Mouse (Mus musculus) limb, embryonic 12.5 days (tissue): ENCODE data around the gene Ninj2. TPM values are rescaled to one million over a fixed set of nuclear protein-coding genes. Genes with fewer than 3 reads are reported as not detected.
A peak's percentile ranks its signal among the peaks of the same experiment; 100 is the strongest.

Experiments
- ATAC-seq: fragments of 200-750 bp; cut with Nextera tagmentation; 2 replicates; pipeline ENCODE4 v1.8.0; 2017; ENCODE audit warnings: low read depth, moderate TSS enrichment; ENCODE audit not compliant: insufficient number of reproducible peaks, insufficient read depth, low FRiP score, low TSS enrichment
- H3K27ac ChIP-seq: fragments of 300-500 bp; sonication (generic); 2 replicates; pipeline ENCODE4 v1.5.1; 2016; ENCODE audit warnings: mild to moderate bottlenecking, moderate library complexity
- H3K27me3 ChIP-seq: fragments of 300-500 bp; sonication (generic); 2 replicates; pipeline ENCODE4 v1.6.1; 2016; ENCODE audit warnings: mild to moderate bottlenecking, moderate library complexity
- H3K36me3 ChIP-seq: fragments of 300-500 bp; sonication (generic); 2 replicates; pipeline ENCODE4 v1.6.1; 2016; ENCODE audit warnings: mild to moderate bottlenecking, moderate library complexity
- H3K4me1 ChIP-seq: fragments of 300-500 bp; sonication (generic); replicated peaks from 2 replicates; pipeline ENCODE4 v1.6.1; 2016
- H3K4me2 ChIP-seq: fragments of 300-500 bp; sonication (generic); 2 replicates; pipeline ENCODE4 v1.6.1; 2016; ENCODE audit warnings: mild to moderate bottlenecking, moderate library complexity
- H3K4me3 ChIP-seq: fragments of 300-500 bp; sonication (generic); replicated peaks from 2 replicates; pipeline ENCODE4 v1.5.1; 2016; ENCODE audit warnings: mild to moderate bottlenecking
- H3K9ac ChIP-seq: fragments of 300-500 bp; sonication (generic); replicated peaks from 2 replicates; pipeline ENCODE4 v1.6.1; 2016; ENCODE audit warnings: mild to moderate bottlenecking, moderate library complexity
- H3K9me3 ChIP-seq: fragments of 300-500 bp; sonication (generic); 2 replicates; pipeline ENCODE4 v1.6.1; 2016; ENCODE audit warnings: mild to moderate bottlenecking, moderate library complexity
- WGBS: fragments of 180-500 bp; shearing (Covaris S2); methylation state at CpG from one replicate; pipeline ENCODE4 v1.1.7; 2016; 5-methylcytosine and 5-hydroxymethylcytosine counted together
- polyA plus RNA-seq: library from polyadenylated mRNA; unstranded; fragments of >200 nt; fragmentation: Nextera tagmentation; extraction: Ambion mirVana; gene quantifications from 2 replicates; pipeline ENCODE4 v1.2.1, GENCODE M21; 2016

The Ninj2 gene
- polyA plus RNA-seq, 1 experiment from 2014 or later = not detected

DNA sequence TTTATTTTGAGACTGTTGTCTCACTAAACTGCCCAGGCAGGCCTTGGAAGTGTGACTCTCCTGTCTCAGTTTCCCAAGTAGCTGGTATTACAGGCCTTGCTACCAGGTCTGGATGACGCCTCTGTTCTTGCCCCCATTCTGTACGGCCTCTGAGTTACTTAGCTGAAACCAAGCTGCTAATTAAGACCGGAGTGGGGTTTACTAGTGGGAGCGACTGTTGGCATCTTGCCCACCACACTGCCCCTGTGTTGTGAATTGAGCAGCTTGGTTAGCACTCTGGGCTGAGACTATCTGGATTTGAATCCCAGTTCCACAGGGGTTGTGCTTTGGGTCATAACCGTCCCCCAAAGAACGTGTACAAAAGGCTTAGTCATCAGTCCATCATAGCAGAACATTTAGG lies 64.3 kb downstream of the Ninj2 start:
- WGBS = 66% methylated on average over 6 of the region's 6 CpGs

GRCm38 (mm10) chr6:120159133-120159901 lies 66.2 kb downstream of the Ninj2 start:
- Histone ChIP-seq H3K4me2 (no peak overlapping the region), H3K27ac (peak overlapping the region; percentile 62; the same call in 1 of the 2 replicates), H3K4me3 (no peak overlapping the region), H3K9me3 (no peaks in the 10 kb centered on the region), H3K9ac (no peak overlapping the region), H3K27me3 (no peaks in the 10 kb centered on the region), H3K4me1 (peaks cover 18% of the 10 kb centered on the region; the same call in 1 of the 2 replicates), H3K36me3 (no peaks in the 10 kb centered on the region)
- ATAC-seq = no peak
- WGBS = 61% methylated on average over 9 of the region's 9 CpGs

More for the DNA sequence above, 64.3 kb downstream of the Ninj2 start:
- H3K4me1 ChIP-seq = peaks cover 18% of the 10 kb centered on the region; the same call in 1 of the 2 replicates
- no peaks in the 10 kb centered on the region for H3K36me3 ChIP-seq
- no peak overlapping the region for H3K4me3 ChIP-seq
- no peaks in the 10 kb centered on the region for H3K9me3 ChIP-seq
- H3K27ac ChIP-seq = no peak overlapping the region
- H3K27me3 ChIP-seq = no peaks in the 10 kb centered on the region
- no peak for ATAC-seq
- no peak overlapping the region for H3K9ac ChIP-seq
- no peak overlapping the region for H3K4me2 ChIP-seq

- Histone ChIP-seq H3K36me3 (no peaks in the 10 kb centered on the region), H3K9ac (no peak overlapping the region), H3K27ac (no peak overlapping the region), H3K4me2 (no peak overlapping the region), H3K4me1 (peaks cover 11% of the 10 kb centered on the region; the same call in 1 of the 2 replicates), H3K4me3 (no peak overlapping the region), H3K9me3 (no peaks in the 10 kb centered on the region), H3K27me3 (no peaks in the 10 kb centered on the region)
- ATAC-seq = no peak
- WGBS = 86% methylated on average over 6 of the region's 6 CpGs
These were observed 69.8 kb downstream of the Ninj2 start for GRCm38 (mm10) chr6:120162928-120163327.

DNA sequence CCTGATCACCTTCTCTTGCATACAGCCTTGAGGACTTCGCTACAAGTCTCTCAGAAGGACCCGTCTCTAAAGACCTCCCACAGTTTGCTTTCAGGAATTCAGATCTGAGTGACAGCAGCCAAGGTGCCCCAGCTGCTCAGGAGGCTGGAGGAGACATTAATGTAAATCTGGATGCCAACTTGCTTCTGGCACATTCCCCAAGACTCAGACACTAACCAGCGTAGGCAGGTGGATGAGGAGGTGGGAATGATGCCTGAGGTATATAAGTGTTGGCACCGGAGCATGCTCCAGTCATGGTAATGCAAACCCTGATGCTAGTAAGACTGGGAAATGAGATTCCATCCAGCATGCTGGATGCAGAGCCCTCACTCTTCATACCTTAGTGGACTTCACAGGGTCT lies 71.6 kb downstream of the Ninj2 start:
- 89% methylated on average over 4 of the region's 4 CpGs for WGBS
- Histone ChIP-seq H3K9ac (no peak overlapping the region), H3K4me1 (peaks cover under 1% of the 10 kb centered on the region; the same call in 1 of the 2 replicates), H3K27me3 (no peaks in the 10 kb centered on the region), H3K27ac (no peak overlapping the region), H3K36me3 (no peaks in the 10 kb centered on the region), H3K4me2 (no peak overlapping the region), H3K9me3 (no peaks in the 10 kb centered on the region), H3K4me3 (no peak overlapping the region)
- no peak for ATAC-seq

- Histone ChIP-seq H3K4me3 (no peak overlapping the region), H3K27ac (no peak overlapping the region), H3K36me3 (no peaks in the 10 kb centered on the region), H3K9ac (no peak overlapping the region), H3K4me1 (no peaks in the 10 kb centered on the region), H3K9me3 (no peaks in the 10 kb centered on the region), H3K27me3 (no peaks in the 10 kb centered on the region), H3K4me2 (no peak overlapping the region)
- ATAC-seq = no peak
- WGBS = 75% methylated on average over 4 of the region's 4 CpGs
These were observed 74.4 kb downstream of the Ninj2 start for GRCm38 (mm10) chr6:120167574-120167973.

DNA sequence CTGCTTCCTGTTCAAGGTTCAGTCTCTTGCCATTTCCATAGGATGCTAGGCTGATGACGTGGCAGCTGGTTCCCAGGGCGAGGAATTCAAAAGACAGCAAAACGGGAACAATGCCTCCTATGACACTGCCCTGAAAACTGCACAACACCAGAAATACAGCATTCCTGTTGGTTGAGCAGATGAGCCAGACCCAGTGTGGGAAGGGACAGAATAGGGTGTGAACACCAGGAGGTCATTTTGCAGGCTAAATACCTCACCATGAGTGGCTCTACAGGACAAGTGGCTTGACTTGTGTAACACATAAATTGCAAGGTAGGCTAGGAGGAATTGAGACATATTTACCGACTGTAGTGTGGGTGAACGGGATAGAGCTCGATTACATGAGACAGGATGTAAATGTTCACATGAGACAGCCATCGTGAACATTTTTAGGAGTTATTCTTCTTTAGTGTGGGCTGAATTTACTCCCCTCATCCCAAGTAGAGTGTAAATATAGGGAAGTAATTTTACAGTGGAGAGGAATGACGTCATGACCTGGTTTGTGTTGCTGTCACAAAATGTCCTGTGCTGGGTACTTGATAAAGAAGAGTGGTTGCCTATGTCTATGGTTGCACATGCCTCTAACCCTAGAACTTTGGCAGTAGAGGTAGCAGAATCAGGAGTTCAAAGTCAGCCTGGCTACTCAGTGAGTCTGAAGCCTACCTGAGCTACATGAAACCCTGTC lies 79.3 kb downstream of the Ninj2 start:
- Histone ChIP-seq H3K4me2 (no peak overlapping the region), H3K4me3 (no peak overlapping the region), H3K27ac (no peak overlapping the region), H3K36me3 (no peaks in the 10 kb centered on the region), H3K4me1 (no peaks in the 10 kb centered on the region), H3K9me3 (no peaks in the 10 kb centered on the region), H3K27me3 (no peaks in the 10 kb centered on the region), H3K9ac (no peak overlapping the region)
- ATAC-seq = no peak
- 86% methylated on average over 8 of the region's 8 CpGs for WGBS

DNA sequence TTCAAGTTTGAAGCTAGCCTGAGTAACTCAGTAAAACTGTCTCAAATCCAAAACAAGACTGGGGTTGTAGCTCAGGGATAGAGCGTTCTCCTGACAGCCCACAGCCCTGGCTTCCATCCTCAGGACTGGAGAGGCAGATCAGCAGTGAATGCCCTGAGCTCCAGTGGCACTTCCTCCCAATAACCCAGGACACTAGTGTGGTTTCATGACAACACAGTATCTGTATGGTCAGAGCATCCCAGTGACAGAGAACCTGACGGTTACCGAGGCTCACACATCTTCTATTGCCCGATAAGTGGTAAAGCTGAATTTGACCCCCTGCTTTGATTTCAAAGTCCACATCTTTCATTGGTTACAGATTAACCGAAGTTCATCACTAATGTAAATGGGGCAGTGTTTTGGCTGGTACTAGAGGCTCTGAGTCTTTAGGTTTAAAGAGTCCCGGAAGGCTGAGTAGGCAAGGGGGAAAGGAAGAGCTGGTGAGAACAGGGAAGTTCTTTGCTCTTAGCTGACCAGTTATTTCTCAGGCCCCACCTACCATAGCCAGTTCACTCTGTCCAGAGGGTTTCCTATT lies 81.0 kb downstream of the Ninj2 start:
- H3K9me3 ChIP-seq = no peaks in the 10 kb centered on the region
- peak overlapping the region; percentile 29; the same call in 1 of the 2 replicates for H3K27ac ChIP-seq
- 82% methylated on average over 6 of the region's 6 CpGs for WGBS
- no peak overlapping the region for H3K4me2 ChIP-seq
- no peak for ATAC-seq
- no peaks in the 10 kb centered on the region for H3K36me3 ChIP-seq
- no peaks in the 10 kb centered on the region for H3K4me1 ChIP-seq
- no peaks in the 10 kb centered on the region for H3K27me3 ChIP-seq
- no peak overlapping the region for H3K9ac ChIP-seq
- H3K4me3 ChIP-seq = no peak overlapping the region

- no peaks in the 10 kb centered on the region for H3K9me3 ChIP-seq
- H3K4me3 ChIP-seq = no peak overlapping the region
- no peak overlapping the region for H3K9ac ChIP-seq
- no peaks in the 10 kb centered on the region for H3K4me1 ChIP-seq
- H3K27ac ChIP-seq = 0 out of 2 replicates have a peak overlapping the region, but pooled peaks have one; percentile 3
- ATAC-seq = 0 out of 2 replicates have a peak, but pooled peaks have one; percentile 52
- no peak overlapping the region for H3K4me2 ChIP-seq
- no peaks in the 10 kb centered on the region for H3K27me3 ChIP-seq
- no peaks in the 10 kb centered on the region for H3K36me3 ChIP-seq
- 69% methylated on average over 7 of the region's 7 CpGs for WGBS
These were observed 81.5 kb downstream of the Ninj2 start for GRCm38 (mm10) chr6:120174602-120175115.

DNA sequence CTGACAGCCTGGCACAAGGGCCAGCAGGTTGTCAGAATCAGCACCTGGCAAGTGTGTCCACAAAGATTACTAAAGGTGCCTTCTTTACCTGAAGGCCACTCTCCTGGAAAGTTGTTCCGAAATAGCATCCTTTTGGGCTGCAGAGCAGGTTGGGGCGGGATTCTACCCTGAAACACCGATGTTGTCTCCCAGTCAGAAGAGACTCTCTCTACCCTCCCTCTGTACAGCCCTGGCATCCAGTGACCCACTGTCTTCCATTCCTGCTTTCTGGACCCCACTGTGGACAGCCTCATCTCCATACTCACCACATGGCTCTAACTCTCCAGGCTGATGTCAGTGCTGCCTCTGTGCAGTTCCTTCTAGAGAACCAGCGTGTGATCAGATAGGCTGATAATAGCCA lies 82.5 kb downstream of the Ninj2 start:
- Histone ChIP-seq H3K36me3 (no peaks in the 10 kb centered on the region), H3K27me3 (no peaks in the 10 kb centered on the region), H3K27ac (no peak overlapping the region), H3K4me3 (no peak overlapping the region), H3K4me2 (no peak overlapping the region), H3K9me3 (no peaks in the 10 kb centered on the region), H3K9ac (no peak overlapping the region), H3K4me1 (peaks cover 6% of the 10 kb centered on the region)
- WGBS = 90% methylated on average over 4 of the region's 4 CpGs
- no peak for ATAC-seq

- no peak overlapping the region for H3K4me2 ChIP-seq
- no peaks in the 10 kb centered on the region for H3K36me3 ChIP-seq
- H3K27ac ChIP-seq = no peak overlapping the region
- peaks cover 11% of the 10 kb centered on the region for H3K4me1 ChIP-seq
- no peaks in the 10 kb centered on the region for H3K9me3 ChIP-seq
- no peaks in the 10 kb centered on the region for H3K27me3 ChIP-seq
- no peak overlapping the region for H3K4me3 ChIP-seq
- ATAC-seq = no peak
- WGBS = 88% methylated on average over 6 of the region's 6 CpGs
- no peak overlapping the region for H3K9ac ChIP-seq
These were observed 86.0 kb downstream of the Ninj2 start for GRCm38 (mm10) chr6:120179044-120179755.
